Mouse (Mus musculus) kidney, postnatal 36 days (tissue): ENCODE measurements around the gene Asic1.

Experiments used
- DNase-seq, 2 experiments: peaks; one replicate each; pipeline ENCODE4 v3.0.0; 2021 to 2022; ENCODE audit warnings: mixed read lengths in 2 of 2

The Asic1 gene

GRCm38 (mm10) chr15:99703104-99703503 is 32.9 kb downstream of the Asic1 start:
- no peak for DNase-seq

- no peak for DNase-seq
Observed at GRCm38 (mm10) chr15:99703676-99704040, 33.5 kb downstream of the Asic1 start.

- DNase-seq: peak; percentile 85 to 86
Observed at GRCm38 (mm10) chr15:99704041-99704681, 34.0 kb downstream of the Asic1 start.

GRCm38 (mm10) chr15:99704881-99705280 is 34.7 kb downstream of the Asic1 start:
- DNase-seq: no peak

- DNase-seq: peak; percentile 59 to 80
Observed at GRCm38 (mm10) chr15:99705440-99706048, 35.4 kb downstream of the Asic1 start, which contains the start of gene Gm17349. TSS of gene Gm17349 (minus strand) at chr15:99705490.

- DNase-seq: no peak
Observed at GRCm38 (mm10) chr15:99708176-99708575, 38.0 kb downstream of the Asic1 start.

- DNase-seq: no peak
Observed at GRCm38 (mm10) chr15:99710221-99711190, 40.3 kb downstream of the Asic1 start.

- DNase-seq: no peak
Observed at GRCm38 (mm10) chr15:99711491-99711890, 41.3 kb downstream of the Asic1 start.

GRCm38 (mm10) chr15:99712666-99713559 is 42.7 kb downstream of the Asic1 start:
- no peak for DNase-seq

GRCm38 (mm10) chr15:99713569-99713968 is 43.4 kb downstream of the Asic1 start:
- no peak for DNase-seq

GRCm38 (mm10) chr15:99714206-99714605 is 44.0 kb downstream of the Asic1 start:
- DNase-seq: no peak

- DNase-seq: peak; percentile 86 to 89
Observed at GRCm38 (mm10) chr15:99714858-99715257, 44.7 kb downstream of the Asic1 start.

GRCm38 (mm10) chr15:99715361-99715865 is 45.2 kb downstream of the Asic1 start:
- DNase-seq: no peak

GRCm38 (mm10) chr15:99715982-99716746 is 46.0 kb downstream of the Asic1 start:
- peak; percentile 80 to 82 for DNase-seq

GRCm38 (mm10) chr15:99716814-99717213 is 46.6 kb downstream of the Asic1 start:
- no peak for DNase-seq

- DNase-seq: peak; percentile 86 to 88
Observed at GRCm38 (mm10) chr15:99717386-99718334, 47.5 kb downstream of the Asic1 start, which contains the start of gene Gpd1. TSS of gene Gpd1 (plus strand) at chr15:99717515.

- peak; percentile 69 to 86 for DNase-seq
Observed at GRCm38 (mm10) chr15:99718461-99719021, 48.4 kb downstream of the Asic1 start.

GRCm38 (mm10) chr15:99719865-99720264 is 49.7 kb downstream of the Asic1 start:
- no peak for DNase-seq

GRCm38 (mm10) chr15:99721921-99722743 is 52.0 kb downstream of the Asic1 start:
- DNase-seq: no peak
